Mouse (Mus musculus) liver, embryonic 14 days (tissue): ENCODE measurements around the gene Eif4a1. TPM values are rescaled to one million over a fixed set of nuclear protein-coding genes. Genes with fewer than 3 reads are reported as not detected.

Source experiments
- polyA plus RNA-seq: library from polyadenylated mRNA; depleted of rRNA; stranded (reverse); fragments of >200 nt; gene quantifications from 2 replicates; pipeline ENCODE4 v1.2.3, GENCODE M21; 2012; rRNA removed

The Eif4a1 gene
- 445 and 498 TPM in 2 replicates for polyA plus RNA-seq

DNA sequence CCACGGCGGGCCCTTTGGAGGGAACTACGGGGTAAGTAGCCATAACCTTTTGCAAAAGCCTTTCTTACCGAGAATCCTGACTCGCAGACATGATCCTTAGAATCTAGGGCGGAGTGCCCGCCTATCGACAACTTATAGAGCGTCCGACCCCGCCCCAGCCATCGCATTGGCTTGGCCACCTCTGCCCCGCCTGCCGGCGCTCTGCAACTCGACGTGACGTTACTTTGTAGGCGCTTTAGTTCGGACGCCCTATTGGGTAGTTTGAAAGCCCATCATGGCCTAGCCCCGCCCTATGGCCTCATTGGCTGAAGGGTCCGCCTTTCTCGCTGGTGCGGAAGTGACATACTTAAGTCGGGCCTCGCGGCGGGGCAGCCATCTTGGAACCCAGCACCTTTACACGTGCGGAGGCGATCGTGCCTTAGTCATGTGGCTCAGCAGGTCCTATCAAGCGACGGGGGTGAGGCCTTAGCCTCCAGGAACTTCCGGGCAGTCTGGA lies at the start of gene Eif4a1:
Eif4a1 (minus strand) TSS at position 213 of the 496 bp plus-strand sequence.

DNA sequence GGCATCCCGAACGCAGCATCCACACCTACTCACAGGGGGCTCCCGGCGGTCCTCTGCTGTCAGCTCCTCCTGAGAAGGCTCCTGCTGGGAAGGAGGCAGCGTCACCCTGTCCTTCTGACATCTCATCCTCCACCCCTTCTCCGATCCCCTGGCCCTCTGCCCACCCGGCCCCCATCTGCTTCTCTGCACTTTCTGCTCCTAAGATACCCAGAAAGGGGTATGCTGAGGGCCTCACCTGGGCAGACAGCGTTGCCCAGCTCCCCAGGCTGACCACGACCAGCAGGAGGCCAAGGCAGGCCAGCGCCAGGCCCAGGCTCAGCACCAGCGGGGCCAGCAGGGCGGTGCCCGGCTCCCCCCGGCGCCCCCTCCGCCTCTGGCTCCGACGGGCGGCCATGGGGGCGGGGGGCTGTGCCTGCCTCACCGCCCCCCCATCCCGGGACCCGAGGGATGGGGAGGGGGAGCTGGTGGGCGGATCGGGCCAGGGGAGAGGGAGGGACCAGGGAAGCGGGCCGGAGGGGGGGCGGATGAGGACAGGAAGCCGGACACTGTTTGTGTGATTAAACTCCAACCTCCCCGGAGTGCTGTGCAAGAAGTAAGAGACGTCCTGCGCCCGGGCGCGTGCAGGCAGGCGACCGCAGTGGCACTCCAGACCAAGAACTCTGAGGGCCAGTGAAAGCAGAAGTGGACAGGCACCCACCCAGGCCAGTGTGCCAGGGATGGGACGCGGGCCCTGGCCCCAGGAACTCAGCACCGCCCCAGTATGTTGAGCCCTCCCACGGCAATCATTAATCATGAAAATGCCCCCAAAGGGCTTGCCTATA lies 23.3 kb upstream of the Eif4a1 start, which contains the start of the genes Tnfsf12 and Tnfsfm13:
Tnfsf12 (minus strand) TSS at position 489 of the 821 bp plus-strand sequence.
Tnfsfm13 (minus strand) TSS at position 738 of the 821 bp plus-strand sequence.

DNA sequence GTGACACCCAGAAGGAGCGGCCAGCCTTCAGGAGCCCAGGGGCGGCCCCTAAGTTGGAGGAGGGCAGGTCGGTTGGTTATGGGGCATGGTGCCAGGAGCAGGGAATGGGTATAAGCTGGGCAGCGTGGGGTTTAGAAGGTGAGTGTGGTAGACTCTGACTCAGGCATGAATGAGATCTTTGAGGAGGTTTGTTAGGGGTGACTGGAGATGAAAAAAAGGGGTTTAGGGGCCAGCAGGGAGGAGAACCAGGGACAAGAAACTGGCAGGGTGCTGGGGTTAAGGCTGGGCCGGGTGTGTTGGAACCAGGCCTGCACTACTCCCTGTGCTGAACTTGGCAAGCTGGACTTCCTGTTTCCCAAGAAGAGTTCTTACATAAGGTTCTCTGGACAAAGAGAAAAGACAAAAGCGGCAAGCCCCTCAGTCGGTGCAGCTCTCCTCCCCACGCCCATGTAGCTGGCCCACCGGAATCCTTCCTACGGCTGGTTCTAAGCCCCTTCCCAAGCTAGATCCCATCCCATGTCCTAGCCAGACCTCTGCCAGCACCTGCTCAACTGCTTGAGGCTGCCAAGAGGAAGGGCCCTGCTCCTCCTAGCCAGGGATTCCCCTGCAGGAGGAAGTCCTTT lies 13.4 kb upstream of the Eif4a1 start, which contains the start of gene Tnfsf13:
Tnfsf13 (minus strand) TSS at position 259 of the 623 bp plus-strand sequence.

DNA sequence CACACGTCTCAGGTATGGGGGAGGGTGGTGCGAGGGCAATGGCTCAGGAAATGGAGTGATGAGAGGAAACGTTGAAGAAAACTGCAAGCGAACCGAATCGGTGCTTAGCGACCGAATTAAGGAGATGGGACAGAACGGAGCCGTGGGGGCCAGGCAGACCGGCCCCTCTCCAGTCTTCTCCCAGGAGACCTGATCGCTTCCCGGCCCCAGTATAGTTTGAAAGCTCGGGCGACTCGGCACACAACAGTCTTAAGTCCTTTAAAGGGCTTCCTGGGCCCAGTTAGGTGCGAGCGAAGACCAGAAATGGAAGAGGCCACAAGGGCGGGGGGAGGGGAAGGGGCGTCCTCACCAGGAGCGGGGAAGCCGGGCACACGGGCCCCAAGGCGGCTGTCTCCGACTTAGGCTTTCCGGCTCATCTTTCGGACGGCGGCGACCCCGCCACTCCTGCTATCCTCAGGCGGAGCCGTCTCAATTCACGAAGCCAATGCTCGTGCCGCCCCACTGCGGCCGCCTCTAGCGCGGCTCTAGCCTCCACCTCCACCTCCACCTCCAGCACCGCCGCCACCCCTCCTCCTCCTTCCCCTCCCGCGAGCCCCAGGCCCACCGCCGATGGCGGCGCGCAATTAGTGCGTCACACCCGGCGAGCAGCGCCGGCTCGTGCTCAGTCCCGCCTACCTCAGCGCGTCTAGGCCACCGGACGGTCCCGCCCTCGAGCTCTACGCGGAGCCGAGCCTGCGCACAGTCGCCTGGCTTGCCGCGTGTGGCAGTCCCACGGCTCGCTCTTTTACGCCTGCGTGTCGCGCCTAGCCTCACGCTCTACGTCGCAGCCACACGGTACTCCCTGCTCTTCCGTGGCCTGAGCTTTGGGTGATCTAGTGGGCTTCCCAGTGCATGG lies 9.3 kb upstream of the Eif4a1 start, which contains the start of gene Senp3:
Senp3 (minus strand) TSS at position 771 of the 895 bp plus-strand sequence.

DNA sequence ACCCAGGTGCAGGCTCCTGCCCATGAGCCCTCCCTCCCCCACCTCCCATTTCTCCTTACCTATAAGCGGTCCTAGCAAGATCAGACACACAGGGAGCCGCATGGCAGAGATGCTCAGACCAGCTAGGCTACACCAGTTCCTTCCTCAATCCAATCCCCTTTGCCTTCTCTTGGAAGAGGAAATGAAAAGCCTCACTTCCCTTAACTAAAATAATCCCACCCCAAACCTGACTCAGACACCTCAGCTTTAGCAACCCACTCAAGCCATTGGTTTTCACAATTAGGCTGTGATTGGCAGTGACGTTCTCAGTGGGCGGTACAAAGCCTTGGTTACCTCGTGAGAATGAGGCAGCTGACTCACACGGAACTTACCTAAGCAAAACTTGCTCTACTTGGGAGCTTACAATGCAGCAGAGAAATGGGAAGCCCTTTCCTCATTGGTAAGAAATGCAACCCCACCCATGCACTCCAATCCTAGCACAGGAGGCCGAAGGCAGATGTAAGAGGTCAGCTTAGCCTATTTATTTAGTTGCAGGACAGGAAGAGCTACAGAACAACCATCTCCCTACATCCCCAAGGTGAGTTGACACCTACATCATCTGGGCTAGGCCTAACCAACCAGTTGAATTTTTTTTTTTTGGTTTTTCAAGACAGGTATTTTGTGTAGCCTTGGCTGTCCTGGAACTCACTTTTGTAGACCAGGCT lies 6.1 kb downstream of the Eif4a1 start, which contains the start of gene Cd68:
Cd68 (minus strand) TSS at position 193 of the 704 bp plus-strand sequence.

DNA sequence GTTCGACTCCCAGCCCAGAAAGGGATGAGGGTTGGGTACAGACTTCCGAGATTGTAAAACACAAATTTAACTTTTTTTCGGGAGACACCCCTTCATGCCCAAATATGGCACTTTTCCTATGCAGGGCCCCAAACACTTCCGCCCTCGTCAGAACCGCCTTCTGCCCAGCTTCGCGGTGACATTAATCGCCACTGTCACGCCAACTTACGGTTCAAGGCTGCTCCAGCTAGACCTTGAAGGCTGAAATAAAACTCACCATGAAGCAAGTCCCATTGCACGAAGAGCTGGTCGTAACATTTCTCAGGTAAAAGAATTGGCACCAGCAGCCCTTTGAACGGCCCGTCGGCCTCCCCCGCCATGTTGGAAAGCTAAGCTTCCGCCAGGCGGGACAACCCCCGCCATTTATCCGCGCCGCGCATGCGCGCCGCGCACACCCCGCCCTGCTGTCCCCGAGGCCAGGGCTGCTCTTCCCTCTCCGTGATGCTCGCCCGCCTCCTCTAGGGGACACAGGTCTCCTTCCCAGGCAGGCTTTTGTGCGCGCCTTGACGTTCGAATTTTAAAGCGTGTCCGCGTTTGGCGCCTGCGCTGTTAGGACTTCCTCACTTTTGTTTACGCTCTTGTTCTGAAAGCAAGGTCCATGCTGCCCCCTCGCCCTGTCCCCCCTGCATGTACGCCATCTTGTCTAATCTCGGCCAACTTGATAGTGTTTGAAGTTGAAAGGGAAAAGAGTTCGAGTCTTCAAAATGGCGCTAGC lies 9.8 kb downstream of the Eif4a1 start, which contains the start of gene Mpdu1:
Mpdu1 (minus strand) TSS at position 430 of the 754 bp plus-strand sequence.

DNA sequence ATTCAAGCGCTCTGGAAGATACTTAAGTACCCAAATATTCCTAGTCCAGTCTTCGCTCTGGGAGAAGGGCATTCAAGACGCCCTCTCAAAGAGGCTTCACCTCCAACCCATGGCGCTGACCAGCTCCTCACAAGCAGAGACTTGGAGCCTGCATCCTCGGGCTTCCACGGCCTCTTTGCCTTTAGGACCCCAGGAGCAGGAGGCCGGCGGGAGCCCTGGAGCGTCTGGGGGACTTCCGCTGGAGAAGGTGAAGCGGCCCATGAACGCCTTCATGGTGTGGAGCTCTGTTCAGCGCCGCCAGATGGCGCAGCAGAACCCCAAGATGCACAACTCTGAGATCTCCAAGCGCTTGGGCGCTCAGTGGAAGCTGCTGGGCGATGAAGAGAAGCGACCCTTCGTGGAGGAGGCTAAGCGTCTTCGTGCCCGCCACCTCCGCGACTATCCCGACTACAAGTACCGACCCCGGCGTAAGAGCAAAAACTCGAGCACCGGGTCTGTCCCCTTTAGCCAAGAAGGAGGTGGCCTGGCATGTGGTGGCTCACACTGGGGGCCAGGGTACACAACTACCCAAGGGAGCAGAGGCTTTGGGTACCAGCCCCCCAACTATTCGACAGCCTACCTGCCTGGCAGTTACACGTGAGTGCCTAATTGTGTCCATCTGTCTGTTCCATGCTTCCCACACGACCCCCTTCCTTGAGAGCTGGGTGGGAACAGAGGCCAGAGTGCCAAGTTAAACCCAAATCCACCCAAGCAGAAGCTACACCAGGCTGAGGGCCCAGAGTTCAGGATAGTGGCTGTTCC lies 16.8 kb downstream of the Eif4a1 start, which contains the start of gene Sox15:
Sox15 (plus strand) TSS at position 51 of the 801 bp plus-strand sequence.

DNA sequence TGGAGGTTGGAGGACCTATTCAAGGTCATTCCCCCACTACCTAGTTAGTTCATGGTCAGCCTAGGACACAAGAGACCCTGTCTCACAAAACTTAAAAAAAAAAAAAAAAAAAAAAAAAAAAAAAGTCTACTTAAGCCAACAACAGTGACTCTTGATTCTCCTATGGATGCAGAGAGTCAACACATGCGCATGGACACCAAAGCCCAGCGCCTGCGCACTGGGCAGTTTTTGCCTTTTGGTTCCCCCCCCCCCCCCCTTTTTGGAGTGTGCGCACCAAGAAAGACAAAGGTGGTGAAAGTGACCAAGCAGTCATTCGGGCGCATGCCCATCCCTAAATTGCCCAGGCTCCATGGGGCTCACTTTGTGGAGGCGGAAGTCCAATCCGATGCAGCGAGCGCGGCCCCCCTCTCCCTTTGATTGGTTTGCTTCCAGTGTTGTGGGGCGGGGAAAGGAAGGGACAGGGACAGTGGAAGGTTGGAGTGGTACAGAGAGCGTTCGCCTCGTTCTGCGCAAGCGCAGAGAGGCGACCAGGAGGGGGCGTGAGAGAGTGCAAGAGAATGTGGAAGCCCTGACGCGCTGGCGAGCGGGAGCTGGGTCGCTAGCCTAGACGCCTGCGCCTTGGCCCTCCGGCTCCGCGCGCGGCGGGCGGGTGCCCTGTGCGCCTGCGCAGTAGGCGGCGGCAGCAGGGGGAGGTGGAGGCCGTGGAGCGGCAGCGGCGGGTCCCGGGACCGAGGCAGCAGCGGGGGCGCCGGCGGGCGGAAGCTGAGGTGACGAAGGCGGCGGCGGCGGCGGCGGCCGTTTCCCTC lies 39.7 kb downstream of the Eif4a1 start, which contains the start of gene Fxr2:
Fxr2 (plus strand) TSS at position 707 of the 806 bp plus-strand sequence.

DNA sequence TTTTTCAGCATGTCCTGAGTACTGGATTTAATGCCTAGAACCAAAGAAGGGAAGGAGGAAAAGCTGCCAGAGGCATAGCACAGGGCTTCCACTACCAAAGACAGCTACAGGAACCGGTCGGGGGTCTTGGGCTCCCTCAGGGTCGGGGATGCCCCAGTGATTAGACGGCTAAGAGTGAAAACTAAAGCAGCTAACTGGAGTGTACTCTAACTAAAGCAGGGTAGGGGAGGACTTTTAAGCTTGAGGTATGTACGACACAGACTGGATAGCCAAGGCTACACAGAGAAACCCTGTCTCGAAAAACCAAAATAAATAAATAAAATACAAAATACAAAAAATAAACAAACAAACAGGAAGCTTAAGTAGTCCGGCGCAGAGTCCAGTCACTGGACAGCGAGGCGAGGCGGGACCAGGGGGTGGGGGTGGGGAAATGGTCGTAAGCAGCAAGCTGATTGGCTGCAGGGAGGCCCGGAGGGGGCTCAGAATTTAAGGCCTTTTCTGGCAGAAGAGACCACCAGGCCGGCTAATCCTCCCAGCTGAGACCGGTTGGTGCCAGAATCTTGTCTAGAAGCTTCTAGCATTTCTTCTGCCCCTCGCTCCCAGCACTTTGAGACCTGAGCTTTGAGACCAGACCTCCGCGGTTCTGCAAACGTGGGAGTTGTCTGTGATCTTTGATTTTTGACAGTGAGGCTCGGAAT lies 50.5 kb downstream of the Eif4a1 start, which contains the start of gene Sat2:
Sat2 (plus strand) TSS at position 454 of the 698 bp plus-strand sequence.

DNA sequence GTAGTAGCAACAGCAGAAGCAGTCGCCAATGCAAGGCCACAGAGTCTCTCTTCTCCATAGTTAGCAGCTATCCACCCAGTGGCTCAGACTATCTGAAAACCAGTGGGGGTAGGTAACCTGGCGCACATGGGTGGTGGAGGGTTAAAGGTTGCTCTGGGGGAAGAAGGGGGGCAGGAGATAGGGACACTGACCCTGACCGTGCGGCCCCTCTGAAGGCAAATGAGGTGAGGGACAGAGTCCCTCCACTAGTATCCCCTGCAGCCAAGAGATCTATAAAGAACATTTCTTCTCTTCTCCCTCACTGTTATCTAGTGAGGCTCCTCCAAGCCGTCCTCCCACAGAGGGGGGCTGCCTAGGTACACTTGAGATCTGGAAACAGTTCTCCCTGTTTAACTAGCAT lies 54.4 kb downstream of the Eif4a1 start, which contains the start of gene Shbg:
Shbg (minus strand) TSS at position 101 of the 400 bp plus-strand sequence.

Other genes starting within 250 kb of the Eif4a1 start
- gene Dnah2, start 123.3 kb downstream of the Eif4a1 start, polyA plus RNA-seq: 0.01 and 0.06 TPM in 2 replicates
- 0.90 and 0.99 TPM in 2 replicates for gene Efnb3, start 112.2 kb downstream of the Eif4a1 start, polyA plus RNA-seq
- gene Wrap53, start 92.2 kb downstream of the Eif4a1 start, polyA plus RNA-seq: 8.8 and 10.8 TPM in 2 replicates
- 61.5 and 74.1 TPM in 2 replicates for gene Trp53, start 92.1 kb downstream of the Eif4a1 start, polyA plus RNA-seq
- gene Atp1b2, start 66.5 kb downstream of the Eif4a1 start, polyA plus RNA-seq: 17.8 and 21.7 TPM in 2 replicates
- gene Shbg, start 54.5 kb downstream of the Eif4a1 start, polyA plus RNA-seq: 19.1 and 24.0 TPM in 2 replicates
- gene Sat2, start 50.4 kb downstream of the Eif4a1 start, polyA plus RNA-seq: 5.7 and 7.0 TPM in 2 replicates
- gene Fxr2, start 39.4 kb downstream of the Eif4a1 start, polyA plus RNA-seq: 21.3 and 22.6 TPM in 2 replicates
- 0.02 and 0.09 TPM in 2 replicates for gene Sox15, start 17.1 kb downstream of the Eif4a1 start, polyA plus RNA-seq
- gene Mpdu1, start 9.8 kb downstream of the Eif4a1 start, polyA plus RNA-seq: 34.7 and 42.4 TPM in 2 replicates
- gene Cd68, start 6.3 kb downstream of the Eif4a1 start, polyA plus RNA-seq: 7.8 and 10.5 TPM in 2 replicates
- 46.2 and 57.7 TPM in 2 replicates for gene Senp3, start 9.7 kb upstream of the Eif4a1 start, polyA plus RNA-seq
- 0.29 and 0.31 TPM in 2 replicates for gene Tnfsf13, start 13.4 kb upstream of the Eif4a1 start, polyA plus RNA-seq
- gene Tnfsf12, start 23.4 kb upstream of the Eif4a1 start, polyA plus RNA-seq: 3.4 and 3.8 TPM in 2 replicates
- gene Tnfsfm13, start 23.7 kb upstream of the Eif4a1 start, polyA plus RNA-seq: 0.77 and 0.86 TPM in 2 replicates
- gene Polr2a, start 86.2 kb upstream of the Eif4a1 start, polyA plus RNA-seq: 12.7 and 15.6 TPM in 2 replicates
- 0.03 TPM in 1 of 2 replicates, not detected in the other for gene Slc35g3, start 89.5 kb upstream of the Eif4a1 start, polyA plus RNA-seq
- gene Zbtb4, start 93.5 kb upstream of the Eif4a1 start, polyA plus RNA-seq: 1.2 and 1.5 TPM in 2 replicates
- 0.69 and 1.5 TPM in 2 replicates for gene Chrnb1, start 123.5 kb upstream of the Eif4a1 start, polyA plus RNA-seq
- 0.40 and 0.51 TPM in 2 replicates for gene Fgf11, start 129.4 kb upstream of the Eif4a1 start, polyA plus RNA-seq
- gene Tmem102, start 133.2 kb upstream of the Eif4a1 start, polyA plus RNA-seq: 0.24 and 0.25 TPM in 2 replicates
- not detected in 2 replicates for gene Gm39566, start 142.9 kb upstream of the Eif4a1 start, polyA plus RNA-seq
- not detected in 2 replicates for gene Spem2, start 146.0 kb upstream of the Eif4a1 start, polyA plus RNA-seq
- not detected in 2 replicates for gene Spem1, start 149.8 kb upstream of the Eif4a1 start, polyA plus RNA-seq
- 2.1 and 2.2 TPM in 2 replicates for gene Nlgn2, start 165.4 kb upstream of the Eif4a1 start, polyA plus RNA-seq
- 155 and 183 TPM in 2 replicates for gene Tmem256, start 166.1 kb upstream of the Eif4a1 start, polyA plus RNA-seq
- 16.2 and 19.8 TPM in 2 replicates for gene Plscr3, start 174.0 kb upstream of the Eif4a1 start, polyA plus RNA-seq
- gene Tnk1, start 186.3 kb upstream of the Eif4a1 start, polyA plus RNA-seq: 1.2 and 1.3 TPM in 2 replicates
- gene Tmem95, start 205.6 kb upstream of the Eif4a1 start, polyA plus RNA-seq: not detected in 2 replicates
- 0.76 and 0.89 TPM in 2 replicates for gene Kctd11, start 209.0 kb upstream of the Eif4a1 start, polyA plus RNA-seq
- gene Acap1, start 223.1 kb upstream of the Eif4a1 start, polyA plus RNA-seq: 2.7 and 3.3 TPM in 2 replicates
- gene 2810408A11Rik, start 228.6 kb upstream of the Eif4a1 start, polyA plus RNA-seq: 0.40 and 0.53 TPM in 2 replicates
- gene Neurl4, start 228.6 kb upstream of the Eif4a1 start, polyA plus RNA-seq: 16.6 and 20.3 TPM in 2 replicates
- gene Gps2, start 241.5 kb upstream of the Eif4a1 start, polyA plus RNA-seq: 75.3 and 87.1 TPM in 2 replicates
- gene Eif5a, start 249.5 kb upstream of the Eif4a1 start, polyA plus RNA-seq: 866 and 1,005 TPM in 2 replicates